Mouse (Mus musculus): Measurements from ENCODE around the gene Serpinf1. TPM values are rescaled to one million over a fixed set of nuclear protein-coding genes. Genes with fewer than 3 reads are reported as not detected.
A peak's percentile ranks its signal among the peaks of the same experiment; 100 is the strongest.

The Serpinf1 gene
- polyA plus RNA-seq, 1 experiment from 2014 or later, result 54.2 TPM

DNA sequence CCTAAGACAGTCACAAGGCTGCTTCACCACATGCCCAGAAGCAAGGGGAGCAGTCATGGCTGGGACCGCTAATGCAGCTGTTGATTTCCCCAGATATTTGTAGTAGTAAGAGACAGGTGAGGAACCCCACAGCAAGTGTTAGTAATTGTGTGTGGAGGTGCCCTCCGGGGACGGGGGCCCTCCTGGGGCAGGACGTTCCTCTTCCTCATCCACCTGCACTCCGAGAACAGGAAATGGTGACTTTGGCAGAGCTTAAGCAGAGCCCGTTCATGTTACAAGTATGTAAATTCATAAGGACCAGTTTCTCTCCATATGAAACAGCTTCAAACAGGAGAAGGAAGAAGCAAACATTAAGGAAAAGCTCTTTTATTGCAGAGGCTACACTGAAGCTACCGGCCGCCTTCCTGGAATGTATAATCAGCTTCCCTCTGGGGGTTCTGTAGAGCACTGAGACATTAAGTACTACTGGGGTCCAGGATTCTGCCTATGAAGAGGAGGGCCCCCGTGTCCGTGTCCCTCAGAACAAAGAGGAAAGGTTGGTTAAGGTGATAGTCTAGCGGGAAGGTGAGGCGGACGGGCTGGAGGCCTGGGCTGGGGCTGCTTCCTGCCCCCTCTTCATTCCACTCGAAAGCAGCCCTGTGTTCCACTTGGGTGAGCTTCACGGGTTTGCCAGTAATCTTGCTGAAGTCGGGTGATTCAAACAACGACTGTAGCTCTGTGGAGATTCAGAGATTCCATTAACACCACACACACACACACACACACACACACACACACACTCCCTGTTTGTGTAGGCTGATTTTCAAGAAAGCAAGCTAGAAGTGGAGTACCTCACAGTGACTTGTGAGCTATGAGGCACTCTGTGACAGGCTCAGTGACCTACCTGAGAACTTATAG, 12.6 kb downstream of the Serpinf1 start:
- no peak overlapping the region for H3K4me2 ChIP-seq (replicated peaks; ENCODE audit: low read depth, low read length)
- no peak overlapping the region for H3K27ac ChIP-seq (ENCODE audit: low read length)
- H3K9ac ChIP-seq (replicated peaks; ENCODE audit: low read depth, low read length), result no peak overlapping the region
- no peaks in the 10 kb centered on the region for H3K27me3 ChIP-seq (ENCODE audit: control insufficient read depth, insufficient read depth, low read length)
- H3K4me3 ChIP-seq (ENCODE audit: low read depth, low read length), result no peak overlapping the region
- no peaks in the 10 kb centered on the region for H3K4me1 ChIP-seq (ENCODE audit: control insufficient read depth, insufficient read depth, low read length)
- 74% methylated on average over 17 of the region's 17 CpGs for WGBS
- H3K9me3 ChIP-seq (ENCODE audit: control insufficient read depth, low read depth, low read length), result no peaks in the 10 kb centered on the region
- H3K36me3 ChIP-seq (ENCODE audit: control insufficient read depth, insufficient read depth, low read length), result peaks cover 3% of the 10 kb centered on the region; the same call in 1 of the 2 replicates
- no peak for ATAC-seq (ENCODE audit: insufficient number of reproducible peaks, insufficient read depth, low FRiP score, low read depth)

DNA sequence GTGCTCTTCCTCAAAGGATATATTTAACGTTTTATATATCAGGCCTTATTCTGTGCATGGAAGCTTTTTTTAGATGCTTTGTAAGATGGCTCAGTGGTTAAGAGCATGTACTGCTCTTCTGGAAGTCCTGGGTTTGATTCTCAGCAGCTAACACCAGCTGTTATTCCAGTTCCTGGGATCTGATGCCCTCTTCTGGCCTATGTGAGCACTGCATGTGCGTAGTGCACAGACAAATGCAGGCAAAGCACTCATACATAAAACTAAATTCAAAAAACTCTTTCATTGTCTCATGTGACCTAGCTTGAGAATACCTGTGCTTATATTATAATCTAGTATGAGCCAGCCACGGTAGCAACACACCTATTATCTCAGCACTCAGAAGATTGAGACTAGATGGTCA, 15.6 kb downstream of the Serpinf1 start:
- WGBS, result 43% methylated on average over 3 of the region's 3 CpGs
- no peak for ATAC-seq (ENCODE audit: insufficient number of reproducible peaks, insufficient read depth, low FRiP score, low read depth)
- no peaks in the 10 kb centered on the region for H3K9me3 ChIP-seq (ENCODE audit: control insufficient read depth, low read depth, low read length)

DNA sequence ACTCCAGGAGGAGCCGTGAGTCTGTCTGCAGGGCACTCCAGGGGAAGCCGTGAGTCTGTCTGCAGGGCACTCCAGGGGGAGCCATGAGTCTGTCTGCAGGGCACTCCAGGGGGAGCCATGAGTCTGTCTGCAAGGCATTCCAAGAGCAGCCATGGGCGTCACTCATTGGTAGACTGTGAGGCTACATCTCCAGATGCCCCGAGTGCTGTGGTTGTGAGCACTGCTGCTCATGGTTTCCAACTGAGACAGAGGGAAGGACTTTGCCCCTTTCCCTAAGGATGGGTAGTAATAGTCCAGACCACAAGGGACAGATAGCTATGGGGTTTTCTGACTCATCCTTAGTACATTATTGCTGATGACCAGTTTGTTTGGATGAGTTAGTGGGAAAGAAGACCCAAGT, 16.4 kb downstream of the Serpinf1 start:
- H3K9ac ChIP-seq (replicated peaks; ENCODE audit: low read depth, low read length), result no peak overlapping the region
- 75% methylated on average over 4 of the region's 4 CpGs for WGBS
- no peaks in the 10 kb centered on the region for H3K4me1 ChIP-seq (ENCODE audit: control insufficient read depth, insufficient read depth, low read length)
- no peak overlapping the region for H3K4me3 ChIP-seq (ENCODE audit: low read depth, low read length)
- H3K27ac ChIP-seq (ENCODE audit: low read length), result no peak overlapping the region
- H3K36me3 ChIP-seq (ENCODE audit: control insufficient read depth, insufficient read depth, low read length), result peaks cover 3% of the 10 kb centered on the region; the same call in 1 of the 2 replicates
- ATAC-seq (ENCODE audit: insufficient number of reproducible peaks, insufficient read depth, low FRiP score, low read depth), result no peak
- H3K4me2 ChIP-seq (replicated peaks; ENCODE audit: low read depth, low read length), result no peak overlapping the region
- no peaks in the 10 kb centered on the region for H3K27me3 ChIP-seq (ENCODE audit: control insufficient read depth, insufficient read depth, low read length)
- no peaks in the 10 kb centered on the region for H3K9me3 ChIP-seq (ENCODE audit: control insufficient read depth, low read depth, low read length)

More for the DNA sequence above, 15.6 kb downstream of the Serpinf1 start:
- H3K27ac ChIP-seq (ENCODE audit: low read length), result no peak overlapping the region
- H3K9ac ChIP-seq (replicated peaks; ENCODE audit: low read depth, low read length), result no peak overlapping the region
- H3K4me1 ChIP-seq (ENCODE audit: control insufficient read depth, insufficient read depth, low read length), result no peaks in the 10 kb centered on the region
- no peak overlapping the region for H3K4me3 ChIP-seq (ENCODE audit: low read depth, low read length)
- no peak overlapping the region for H3K4me2 ChIP-seq (replicated peaks; ENCODE audit: low read depth, low read length)
- H3K27me3 ChIP-seq (ENCODE audit: control insufficient read depth, insufficient read depth, low read length), result no peaks in the 10 kb centered on the region
- H3K36me3 ChIP-seq (ENCODE audit: control insufficient read depth, insufficient read depth, low read length), result peaks cover 3% of the 10 kb centered on the region; the same call in 1 of the 2 replicates

DNA sequence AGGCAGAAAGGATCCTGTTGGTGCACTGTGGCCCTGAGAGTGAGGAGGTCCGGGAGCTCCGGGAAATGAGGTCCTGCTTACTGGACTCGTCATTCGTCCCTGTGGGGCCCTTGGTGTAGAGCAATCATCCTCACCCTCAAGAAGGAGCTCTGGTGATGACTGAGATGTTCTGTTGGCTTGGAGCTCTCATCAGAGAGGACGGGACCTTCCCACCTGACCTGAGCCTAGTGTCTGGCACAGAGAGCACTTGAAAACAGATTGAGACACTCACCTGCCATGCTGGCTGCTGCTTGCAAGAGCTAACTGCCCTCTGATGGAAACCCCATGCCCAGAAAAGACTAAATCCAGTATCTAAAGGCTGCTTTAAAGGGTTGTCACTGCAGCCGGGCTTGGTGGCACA, 17.7 kb downstream of the Serpinf1 start:
- Histone ChIP-seq H3K4me1 (ENCODE audit: control insufficient read depth, insufficient read depth, low read length) (no peaks in the 10 kb centered on the region), H3K9ac (replicated peaks; ENCODE audit: low read depth, low read length) (no peak overlapping the region), H3K9me3 (ENCODE audit: control insufficient read depth, low read depth, low read length) (no peaks in the 10 kb centered on the region), H3K27me3 (ENCODE audit: control insufficient read depth, insufficient read depth, low read length) (no peaks in the 10 kb centered on the region), H3K4me3 (ENCODE audit: low read depth, low read length) (no peak overlapping the region), H3K36me3 (ENCODE audit: control insufficient read depth, insufficient read depth, low read length) (0 out of 2 replicates have a peak, but pooled peaks cover 3% of the 10 kb centered on the region), H3K4me2 (replicated peaks; ENCODE audit: low read depth, low read length) (no peak overlapping the region), H3K27ac (ENCODE audit: low read length) (no peak overlapping the region)
- ATAC-seq (ENCODE audit: insufficient number of reproducible peaks, insufficient read depth, low FRiP score, low read depth), result no peak
- 92% methylated on average over 6 of the region's 6 CpGs for WGBS

DNA sequence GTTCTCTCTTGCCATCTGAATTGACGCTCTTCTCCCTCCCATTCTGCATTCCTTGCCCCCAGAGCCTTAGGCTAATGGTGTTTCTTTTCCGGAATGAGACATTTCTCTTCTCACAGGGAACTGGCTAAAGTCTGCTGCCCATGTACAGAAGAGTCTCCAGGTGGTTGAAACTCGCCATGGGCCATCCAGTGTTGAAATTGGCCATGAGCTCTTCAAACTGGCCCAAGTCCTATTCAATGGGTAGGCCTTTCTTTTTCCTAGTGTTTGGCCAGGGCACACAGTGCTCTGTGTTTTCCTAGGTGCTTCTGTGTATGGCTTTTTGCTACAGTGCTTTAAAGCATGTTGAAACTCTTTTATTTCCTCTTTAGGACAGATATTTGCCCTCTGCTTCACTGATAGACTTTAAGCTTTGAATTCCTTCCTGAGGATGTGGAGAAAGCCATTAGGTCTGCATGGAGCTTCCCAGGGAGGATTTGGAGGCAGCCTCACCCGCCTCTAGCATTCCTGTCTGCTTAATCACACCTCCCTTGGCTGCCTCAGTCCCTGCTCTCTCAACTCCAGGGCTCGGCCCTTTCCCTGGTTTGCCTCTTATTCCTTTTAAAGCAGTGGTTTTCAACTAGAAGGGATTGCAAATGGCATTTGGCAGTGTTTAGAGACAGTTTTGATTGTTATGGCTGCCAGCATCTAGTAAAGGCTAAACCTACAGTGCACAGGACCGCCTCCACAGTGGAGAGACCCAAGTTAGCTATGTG, 19.0 kb downstream of the Serpinf1 start:
- 63% methylated on average over 6 of the region's 6 CpGs for WGBS
- Histone ChIP-seq H3K9me3 (ENCODE audit: control insufficient read depth, low read depth, low read length) (no peaks in the 10 kb centered on the region), H3K36me3 (ENCODE audit: control insufficient read depth, insufficient read depth, low read length) (no peaks in the 10 kb centered on the region), H3K4me2 (replicated peaks; ENCODE audit: low read depth, low read length) (no peak overlapping the region), H3K4me3 (ENCODE audit: low read depth, low read length) (no peak overlapping the region), H3K27ac (ENCODE audit: low read length) (peak overlapping the region; percentile 33; the same call in 1 of the 2 replicates), H3K27me3 (ENCODE audit: control insufficient read depth, insufficient read depth, low read length) (no peaks in the 10 kb centered on the region), H3K9ac (replicated peaks; ENCODE audit: low read depth, low read length) (no peak overlapping the region), H3K4me1 (ENCODE audit: control insufficient read depth, insufficient read depth, low read length) (no peaks in the 10 kb centered on the region)
- no peak for ATAC-seq (ENCODE audit: insufficient number of reproducible peaks, insufficient read depth, low FRiP score, low read depth)

DNA sequence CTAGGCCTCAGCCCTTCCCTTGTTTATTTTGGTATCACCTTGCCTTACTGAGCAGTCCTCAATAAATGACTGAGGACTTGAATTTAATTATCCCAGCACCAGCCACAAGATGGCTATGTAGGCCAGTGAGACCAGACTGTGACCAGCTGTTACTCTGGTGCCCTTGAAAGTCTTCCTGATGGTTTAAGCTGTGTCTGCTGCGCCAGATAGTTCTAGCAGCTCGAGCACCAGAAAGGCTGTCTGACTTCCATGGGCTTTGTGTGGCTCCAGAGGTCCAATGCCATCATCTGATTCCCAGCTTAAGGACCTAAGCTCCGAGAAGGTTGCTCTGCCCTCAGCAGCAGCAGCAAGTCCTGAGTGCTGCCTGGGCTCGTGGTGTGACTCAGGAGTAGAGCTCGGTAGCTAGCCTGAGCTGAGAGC, 20.2 kb downstream of the Serpinf1 start:
- Histone ChIP-seq H3K4me3 (ENCODE audit: low read depth, low read length) (no peak overlapping the region), H3K9ac (replicated peaks; ENCODE audit: low read depth, low read length) (no peak overlapping the region), H3K4me1 (ENCODE audit: control insufficient read depth, insufficient read depth, low read length) (no peaks in the 10 kb centered on the region), H3K27ac (ENCODE audit: low read length) (no peak overlapping the region), H3K4me2 (replicated peaks; ENCODE audit: low read depth, low read length) (no peak overlapping the region), H3K9me3 (ENCODE audit: control insufficient read depth, low read depth, low read length) (no peaks in the 10 kb centered on the region), H3K36me3 (ENCODE audit: control insufficient read depth, insufficient read depth, low read length) (no peaks in the 10 kb centered on the region), H3K27me3 (ENCODE audit: control insufficient read depth, insufficient read depth, low read length) (no peaks in the 10 kb centered on the region)
- ATAC-seq (ENCODE audit: insufficient number of reproducible peaks, insufficient read depth, low FRiP score, low read depth), result peak; percentile 78; the same call in 1 of the 2 replicates
- 51% methylated on average over 5 of the region's 5 CpGs for WGBS

DNA sequence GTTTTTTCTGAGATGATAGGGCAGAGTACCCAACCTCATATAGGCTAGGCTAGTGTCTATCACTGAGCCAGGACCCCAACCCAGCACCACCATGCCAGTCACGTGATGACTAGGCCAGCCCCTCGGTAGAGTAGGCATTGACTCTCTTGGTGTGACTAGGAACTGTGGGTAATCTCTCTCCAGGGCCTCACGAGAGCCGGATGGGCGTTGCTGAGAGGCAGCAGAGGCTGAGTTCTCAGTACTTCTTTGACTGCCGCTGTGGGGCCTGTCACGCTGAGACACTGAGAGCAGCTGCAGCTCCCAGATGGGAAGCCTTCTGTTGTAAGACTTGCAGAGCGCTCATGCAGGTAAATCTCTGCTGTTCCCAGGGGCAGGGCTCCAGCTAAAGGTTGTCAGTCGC, 22.4 kb downstream of the Serpinf1 start:
- Histone ChIP-seq H3K4me2 (replicated peaks; ENCODE audit: low read depth, low read length) (no peak overlapping the region), H3K4me3 (ENCODE audit: low read depth, low read length) (no peak overlapping the region), H3K9me3 (ENCODE audit: control insufficient read depth, low read depth, low read length) (no peaks in the 10 kb centered on the region), H3K27me3 (ENCODE audit: control insufficient read depth, insufficient read depth, low read length) (no peaks in the 10 kb centered on the region), H3K4me1 (ENCODE audit: control insufficient read depth, insufficient read depth, low read length) (no peaks in the 10 kb centered on the region), H3K27ac (ENCODE audit: low read length) (no peak overlapping the region), H3K9ac (replicated peaks; ENCODE audit: low read depth, low read length) (no peak overlapping the region), H3K36me3 (ENCODE audit: control insufficient read depth, insufficient read depth, low read length) (no peaks in the 10 kb centered on the region; the same call in 1 of the 2 replicates)
- ATAC-seq (ENCODE audit: insufficient number of reproducible peaks, insufficient read depth, low FRiP score, low read depth), result no peak
- 76% methylated on average over 9 of the region's 9 CpGs for WGBS

DNA sequence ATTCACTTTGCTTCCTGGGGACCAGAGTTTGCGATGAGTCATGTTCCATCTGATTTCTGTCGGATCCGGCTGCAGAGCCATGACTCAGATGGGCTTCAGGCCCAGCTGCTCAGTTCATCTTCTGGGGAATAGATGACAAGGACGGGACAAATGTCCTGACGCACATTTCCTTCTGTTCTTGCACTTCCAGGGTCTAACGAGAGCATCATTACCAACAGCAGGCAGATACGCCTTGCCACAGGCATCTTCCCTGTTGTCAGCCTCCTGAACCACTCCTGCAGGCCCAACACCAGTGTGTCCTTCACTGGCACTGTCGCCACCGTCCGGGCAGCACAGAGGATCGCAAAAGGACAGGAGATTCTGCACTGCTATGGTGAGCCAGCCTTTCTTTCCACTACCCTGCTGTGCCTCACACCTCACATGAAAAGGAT, 23.1 kb downstream of the Serpinf1 start:
- Histone ChIP-seq H3K9me3 (ENCODE audit: control insufficient read depth, low read depth, low read length) (no peaks in the 10 kb centered on the region), H3K36me3 (ENCODE audit: control insufficient read depth, insufficient read depth, low read length) (no peaks in the 10 kb centered on the region; the same call in 1 of the 2 replicates), H3K9ac (replicated peaks; ENCODE audit: low read depth, low read length) (no peak overlapping the region), H3K27me3 (ENCODE audit: control insufficient read depth, insufficient read depth, low read length) (no peaks in the 10 kb centered on the region), H3K4me3 (ENCODE audit: low read depth, low read length) (no peak overlapping the region), H3K4me2 (replicated peaks; ENCODE audit: low read depth, low read length) (no peak overlapping the region), H3K4me1 (ENCODE audit: control insufficient read depth, insufficient read depth, low read length) (no peaks in the 10 kb centered on the region), H3K27ac (ENCODE audit: low read length) (no peak overlapping the region)
- ATAC-seq (ENCODE audit: insufficient number of reproducible peaks, insufficient read depth, low FRiP score, low read depth), result no peak
- 89% methylated on average over 11 of the region's 11 CpGs for WGBS

Data from stomach, embryonic 14.5 days (tissue).